Mouse (Mus musculus): ENCODE measurements around the gene Fam114a1.

Gene Fam114a1

GRCm38 (mm10) chr5:64969861-64970771 is at the start of gene Fam114a1:
TSS of gene Fam114a1 (plus strand) at chr5:64970071.
- in situ Hi-C loops (cut with MboI; ENCODE audit: unreplicated experiment in 2 of 2) = loop anchor here in 1 of 2 experiments (10.0 kb wide), 1 partner anchor 85 kb away; no protein-coding TSS in a partner anchor

- in situ Hi-C loops (cut with MboI; ENCODE audit: unreplicated experiment in 2 of 2) = no loop called here
These were observed 46.9 kb upstream of the Fam114a1 start for GRCm38 (mm10) chr5:64922891-64923381.

- in situ Hi-C loops (cut with MboI; ENCODE audit: unreplicated experiment in 2 of 2) = loop anchor here (10.0 kb wide), 1 partner anchor 47 kb away; no protein-coding TSS in a partner anchor
These were observed 37.7 kb upstream of the Fam114a1 start for GRCm38 (mm10) chr5:64932215-64932614.

GRCm38 (mm10) chr5:64932775-64933174 is 37.1 kb upstream of the Fam114a1 start:
- in situ Hi-C loops (cut with MboI; ENCODE audit: unreplicated experiment in 2 of 2) = loop anchor here (10.0 kb wide), 1 partner anchor 48 kb away; no protein-coding TSS in a partner anchor

- in situ Hi-C loops (cut with MboI; ENCODE audit: unreplicated experiment in 2 of 2) = loop anchor here in 1 of 2 experiments (10.0 kb wide), 1 partner anchor 567 kb away; no protein-coding TSS in a partner anchor
These were observed 18.4 kb upstream of the Fam114a1 start for GRCm38 (mm10) chr5:64951486-64951885.

GRCm38 (mm10) chr5:64954931-64955330 is 14.9 kb upstream of the Fam114a1 start:
- in situ Hi-C loops (cut with MboI; ENCODE audit: unreplicated experiment in 2 of 2) = loop anchor here in 1 of 2 experiments (10.0 kb wide), 1 partner anchor 570 kb away; no protein-coding TSS in a partner anchor

- in situ Hi-C loops (cut with MboI; ENCODE audit: unreplicated experiment in 2 of 2) = loop anchor here in 1 of 2 experiments (10.0 kb wide), 1 partner anchor 574 kb away; no protein-coding TSS in a partner anchor
These were observed 10.7 kb upstream of the Fam114a1 start for GRCm38 (mm10) chr5:64958991-64959842.

GRCm38 (mm10) chr5:64959843-64960230 is 10.0 kb upstream of the Fam114a1 start, which contains the start of gene Tlr6:
TSS of gene Tlr6 (minus strand) at chr5:64960097.
- in situ Hi-C loops (cut with MboI; ENCODE audit: unreplicated experiment in 2 of 2) = loop anchor here in 1 of 2 experiments (10.0 kb wide), 2 partner anchors 75 to 575 kb away; no protein-coding TSS in a partner anchor

- in situ Hi-C loops (cut with MboI; ENCODE audit: unreplicated experiment in 2 of 2) = loop anchor here in 1 of 2 experiments (10.0 kb wide), 1 partner anchor 76 kb away; no protein-coding TSS in a partner anchor
These were observed 8.9 kb upstream of the Fam114a1 start for GRCm38 (mm10) chr5:64960857-64961391.

- in situ Hi-C loops (cut with MboI; ENCODE audit: unreplicated experiment in 2 of 2) = loop anchor here in 1 of 2 experiments (10.0 kb wide), 1 partner anchor 78 kb away; no protein-coding TSS in a partner anchor
These were observed 6.6 kb upstream of the Fam114a1 start for GRCm38 (mm10) chr5:64963271-64963670.

- in situ Hi-C loops (cut with MboI; ENCODE audit: unreplicated experiment in 2 of 2) = loop anchor here in 1 of 2 experiments (10.0 kb wide), 1 partner anchor 79 kb away; no protein-coding TSS in a partner anchor
These were observed 6.1 kb upstream of the Fam114a1 start for GRCm38 (mm10) chr5:64963735-64964134.

- in situ Hi-C loops (cut with MboI; ENCODE audit: unreplicated experiment in 2 of 2) = loop anchor here in 1 of 2 experiments (10.0 kb wide), 1 partner anchor 84 kb away; no protein-coding TSS in a partner anchor
These were observed 660 bp upstream of the Fam114a1 start for GRCm38 (mm10) chr5:64968961-64969860.

- in situ Hi-C loops (cut with MboI; ENCODE audit: unreplicated experiment in 2 of 2) = loop anchor here (25.0 kb wide), 1 partner anchor 987 kb away; no protein-coding TSS in a partner anchor
These were observed 5.2 kb downstream of the Fam114a1 start for GRCm38 (mm10) chr5:64975121-64975520.

GRCm38 (mm10) chr5:64977128-64977527 is 7.3 kb downstream of the Fam114a1 start:
- in situ Hi-C loops (cut with MboI; ENCODE audit: unreplicated experiment in 2 of 2) = loop anchor here (25.0 kb wide), 1 partner anchor 985 kb away; no protein-coding TSS in a partner anchor

- in situ Hi-C loops (cut with MboI; ENCODE audit: unreplicated experiment in 2 of 2) = loop anchor here (25.0 kb wide), 1 partner anchor 976 kb away; no protein-coding TSS in a partner anchor
These were observed 16.1 kb downstream of the Fam114a1 start for GRCm38 (mm10) chr5:64985971-64986370.

GRCm38 (mm10) chr5:64989940-64990339 is 20.1 kb downstream of the Fam114a1 start:
- in situ Hi-C loops (cut with MboI; ENCODE audit: unreplicated experiment in 2 of 2) = loop anchor here (25.0 kb wide), 1 partner anchor 972 kb away; no protein-coding TSS in a partner anchor

- in situ Hi-C loops (cut with MboI; ENCODE audit: unreplicated experiment in 2 of 2) = loop anchor here (25.0 kb wide), 1 partner anchor 970 kb away; no protein-coding TSS in a partner anchor
These were observed 22.7 kb downstream of the Fam114a1 start for GRCm38 (mm10) chr5:64992540-64992939.

- in situ Hi-C loops (cut with MboI; ENCODE audit: unreplicated experiment in 2 of 2) = loop anchor here (25.0 kb wide), 1 partner anchor 967 kb away; no protein-coding TSS in a partner anchor
These were observed 25.5 kb downstream of the Fam114a1 start for GRCm38 (mm10) chr5:64995408-64995807.
